Comparison of ENCODE assay signal across 8 mouse cellular contexts in genomic region chr11:120673594-120674122, GRCm38 (mm10). TPM values are rescaled to one million over a fixed set of nuclear protein-coding genes. Genes with fewer than 3 reads are reported as not detected.
A peak's percentile ranks its signal among the peaks of the same experiment; 100 is the strongest.
DNase-seq lines count a peak whose midpoint lies in the region; ATAC-seq and TF ChIP-seq lines count a peak whose summit lies in the region.

No protein-coding gene starts in this region.

- H3K4me2 ChIP-seq in limb, embryonic 14.5 days (replicated peaks; ENCODE audit: low read depth, low read length, severe bottlenecking), result peak overlapping the region; percentile 91
- H3K4me2 ChIP-seq in stomach, embryonic 14.5 days (replicated peaks; ENCODE audit: low read depth, low read length), result peak overlapping the region; percentile 90

- peak; percentile 37 for DNase-seq in adrenal gland, postnatal 10 days
- DNase-seq in adrenal gland, postnatal 25 days, result no peak
- no peak for DNase-seq in spleen, adult 2 months (ENCODE audit: low read depth in 1 of 2, low spot score in 2 of 2)
- DNase-seq in spleen, postnatal 14 days (ENCODE audit: low spot score in 2 of 2), result no peak
- no peak for DNase-seq in limb, embryonic 14.5 days (ENCODE audit: low spot score)
- no peak for DNase-seq in gastrocnemius, postnatal 25 days
- DNase-seq in cerebellum, postnatal 36 days, result no peak

- H3K4me3 ChIP-seq in spleen, adult 2 months (ENCODE audit: extremely low read depth, insufficient read depth, insufficient read length), result peak overlapping the region; percentile 81
- H3K4me3 ChIP-seq in limb, embryonic 14.5 days (replicated peaks; ENCODE audit: low read length), result peak overlapping the region; percentile 73
- peak overlapping the region; percentile 73 for H3K4me3 ChIP-seq in stomach, embryonic 14.5 days (ENCODE audit: low read depth, low read length)

- H3K27me3 ChIP-seq in spleen, adult 2 months (ENCODE audit: control insufficient read depth, insufficient read depth, low read length), result no peaks in the 10 kb centered on the region
- H3K27me3 ChIP-seq in limb, embryonic 14.5 days (ENCODE audit: control insufficient read depth, insufficient read depth, low read length), result no peaks in the 10 kb centered on the region
- H3K27me3 ChIP-seq in stomach, embryonic 14.5 days (ENCODE audit: control insufficient read depth, insufficient read depth, low read length), result no peaks in the 10 kb centered on the region

- H3K36me3 ChIP-seq in spleen, adult 2 months (ENCODE audit: control insufficient read depth, insufficient read depth, low read length), result peaks cover 3% of the 10 kb centered on the region
- H3K36me3 ChIP-seq in limb, embryonic 14.5 days (ENCODE audit: control insufficient read depth, insufficient read depth, low read length), result peaks cover 14% of the 10 kb centered on the region
- H3K36me3 ChIP-seq in stomach, embryonic 14.5 days (ENCODE audit: control insufficient read depth, insufficient read depth, low read length), result peaks cover 9% of the 10 kb centered on the region

- H3K27ac ChIP-seq in spleen, adult 2 months (ENCODE audit: insufficient read depth, low read length), result peak overlapping the region; percentile 93
- peak overlapping the region; percentile 79 for H3K27ac ChIP-seq in limb, embryonic 14.5 days (replicated peaks; ENCODE audit: low read depth, low read length)
- peak overlapping the region; percentile 76 for H3K27ac ChIP-seq in stomach, embryonic 14.5 days (ENCODE audit: low read length)

- H3K4me1 ChIP-seq in spleen, adult 2 months (ENCODE audit: control insufficient read depth, insufficient read depth, insufficient read length), result peaks cover 6% of the 10 kb centered on the region; the same call in 1 of the 2 replicates
- peaks cover 9% of the 10 kb centered on the region for H3K4me1 ChIP-seq in limb, embryonic 14.5 days (ENCODE audit: control insufficient read depth, insufficient read depth, low read length)
- H3K4me1 ChIP-seq in stomach, embryonic 14.5 days (ENCODE audit: control insufficient read depth, insufficient read depth, low read length), result 0 out of 2 replicates have a peak, but pooled peaks cover 4% of the 10 kb centered on the region

- no peak for TF ChIP-seq CTCF in spleen, adult 2 months (IDR thresholded peaks at IDR 0.05; ENCODE audit: extremely low read depth, insufficient read depth, insufficient read length, insufficient replicate concordance)

- TF ChIP-seq POLR2A in spleen, adult 2 months (IDR thresholded peaks at IDR 0.05; ENCODE audit: low read depth, low read length), result no peak
- no peak for TF ChIP-seq POLR2A in limb, embryonic 14.5 days (IDR thresholded peaks at IDR 0.05; ENCODE audit: borderline replicate concordance, extremely low read depth, insufficient read depth, insufficient read length)

- 31% methylated on average over 12 of the region's 12 CpGs for WGBS in spleen, adult 2 months
- 44% methylated on average over 12 of the region's 12 CpGs for WGBS in limb, embryonic 14.5 days
- WGBS in stomach, embryonic 14.5 days, result 31% methylated on average over 12 of the region's 12 CpGs

- peak overlapping the region; percentile 77 for H3K9ac ChIP-seq in limb, embryonic 14.5 days (ENCODE audit: low read depth, low read length, severe bottlenecking)
- peak overlapping the region; percentile 64 for H3K9ac ChIP-seq in stomach, embryonic 14.5 days (replicated peaks; ENCODE audit: low read depth, low read length)

- H3K9me3 ChIP-seq in limb, embryonic 14.5 days (ENCODE audit: control insufficient read depth, low read length), result no peaks in the 10 kb centered on the region
- no peaks in the 10 kb centered on the region for H3K9me3 ChIP-seq in stomach, embryonic 14.5 days (ENCODE audit: control insufficient read depth, low read depth, low read length)

- no peak for ATAC-seq in limb, embryonic 14.5 days (ENCODE audit: low FRiP score, low read depth)
- ATAC-seq in stomach, embryonic 14.5 days (ENCODE audit: insufficient number of reproducible peaks, insufficient read depth, low FRiP score, low read depth), result peak; percentile 0; the same call in 1 of the 2 replicates

RNA-seq across cellular contexts. Expression of gene Aspscr1, which starts 0.9 kb away (rescaled TPM):
- 10 to 100 TPM; 67.9 to 81.5 TPM for total RNA-seq in adrenal gland, postnatal 10 days (2021)
- 83.4 and 112 TPM in 2 replicates for total RNA-seq in adrenal gland, postnatal 25 days (2021)
- polyA plus RNA-seq in spleen, adult 2 months (2012; rRNA removed), result 84.5 and 89.1 TPM in 2 replicates
- polyA plus RNA-seq in limb, embryonic 14.5 days (2012; rRNA removed), result 73.9 and 88.6 TPM in 2 replicates
- polyA plus RNA-seq in limb, embryonic 14.5 days (2014; fragmentation: Nextera tagmentation; extraction: Ambion mirVana), result 96.1 and 101 TPM in 2 replicates
- 115 and 116 TPM in 2 replicates for polyA plus RNA-seq in stomach, embryonic 14.5 days (2014; fragmentation: Nextera tagmentation; extraction: Ambion mirVana)
- 10 to 100 TPM; 25.8 to 28.8 TPM for total RNA-seq in gastrocnemius, postnatal 25 days (2021)

RNA-seq across cellular contexts. Expression of gene Notum, which starts 12.7 kb away (rescaled TPM):
- total RNA-seq in adrenal gland, postnatal 10 days (2021), result 10 to 100 TPM; 12.4 to 13.3 TPM
- 9.4 and 12.1 TPM in 2 replicates for total RNA-seq in adrenal gland, postnatal 25 days (2021)
- 0.08 and 0.38 TPM in 2 replicates for polyA plus RNA-seq in spleen, adult 2 months (2012; rRNA removed)
- 12.8 and 17.7 TPM in 2 replicates for polyA plus RNA-seq in limb, embryonic 14.5 days (2012; rRNA removed)
- 4.6 and 4.7 TPM in 2 replicates for polyA plus RNA-seq in limb, embryonic 14.5 days (2014; fragmentation: Nextera tagmentation; extraction: Ambion mirVana)
- 14.0 and 14.2 TPM in 2 replicates for polyA plus RNA-seq in stomach, embryonic 14.5 days (2014; fragmentation: Nextera tagmentation; extraction: Ambion mirVana)
- total RNA-seq in gastrocnemius, postnatal 25 days (2021), result under 1 TPM in 1 of 2 experiments, not detected in 1; 0.18 TPM

RNA-seq across cellular contexts. Expression of gene Myadml2, which starts 25.7 kb away (rescaled TPM):
- 1 to 10 TPM; 3.2 to 7.6 TPM for total RNA-seq in adrenal gland, postnatal 10 days (2021)
- total RNA-seq in adrenal gland, postnatal 25 days (2021), result not detected in 2 replicates
- polyA plus RNA-seq in spleen, adult 2 months (2012; rRNA removed), result 0.83 and 1.5 TPM in 2 replicates
- polyA plus RNA-seq in limb, embryonic 14.5 days (2012; rRNA removed), result 0.22 and 0.60 TPM in 2 replicates
- 0.68 and 1.6 TPM in 2 replicates for polyA plus RNA-seq in limb, embryonic 14.5 days (2014; fragmentation: Nextera tagmentation; extraction: Ambion mirVana)
- polyA plus RNA-seq in stomach, embryonic 14.5 days (2014; fragmentation: Nextera tagmentation; extraction: Ambion mirVana), result not detected in 2 replicates
- total RNA-seq in gastrocnemius, postnatal 25 days (2021), result 100 to 1,000 TPM; 121 to 134 TPM

RNA-seq across cellular contexts. Expression of gene Pycr1, which starts 30.1 kb away (rescaled TPM):
- total RNA-seq in adrenal gland, postnatal 10 days (2021), result 1 to 10 TPM; 5.1 to 5.2 TPM
- 1.3 TPM in 2 replicates for total RNA-seq in adrenal gland, postnatal 25 days (2021)
- 7.5 and 8.7 TPM in 2 replicates for polyA plus RNA-seq in spleen, adult 2 months (2012; rRNA removed)
- polyA plus RNA-seq in limb, embryonic 14.5 days (2012; rRNA removed), result 66.4 and 78.8 TPM in 2 replicates
- 50.3 and 56.9 TPM in 2 replicates for polyA plus RNA-seq in limb, embryonic 14.5 days (2014; fragmentation: Nextera tagmentation; extraction: Ambion mirVana)
- polyA plus RNA-seq in stomach, embryonic 14.5 days (2014; fragmentation: Nextera tagmentation; extraction: Ambion mirVana), result 28.1 and 28.6 TPM in 2 replicates
- 1 to 10 TPM; 6.7 to 6.8 TPM for total RNA-seq in gastrocnemius, postnatal 25 days (2021)

RNA-seq across cellular contexts. Expression of gene Cenpx, which starts 39.9 kb away (rescaled TPM):
- 10 to 100 TPM; 47.6 to 51.3 TPM for total RNA-seq in adrenal gland, postnatal 10 days (2021)
- 52.6 and 54.2 TPM in 2 replicates for total RNA-seq in adrenal gland, postnatal 25 days (2021)
- polyA plus RNA-seq in spleen, adult 2 months (2012; rRNA removed), result 44.1 and 52.2 TPM in 2 replicates
- 101 and 107 TPM in 2 replicates for polyA plus RNA-seq in limb, embryonic 14.5 days (2012; rRNA removed)
- 159 and 161 TPM in 2 replicates for polyA plus RNA-seq in limb, embryonic 14.5 days (2014; fragmentation: Nextera tagmentation; extraction: Ambion mirVana)
- polyA plus RNA-seq in stomach, embryonic 14.5 days (2014; fragmentation: Nextera tagmentation; extraction: Ambion mirVana), result 152 and 165 TPM in 2 replicates
- 10 to 100 TPM; 25.4 to 32.7 TPM for total RNA-seq in gastrocnemius, postnatal 25 days (2021)

Comparison
In these comparisons a context has a peak if more than half of its experiments do, and no peak if none do; other contexts are left out.
1. RNA of gene Myadml2, which starts 25.7 kb away (total RNA-seq): 121 to 134 TPM in gastrocnemius, postnatal 25 days; 3.2 to 7.6 TPM in adrenal gland, postnatal 10 days and not detected in adrenal gland, postnatal 25 days; every median in the first group is over 10 times any median in the second.
2. Peak in every context shown above with its lines, with median percentiles within 50 percentile points of each other: H3K27ac ChIP-seq and H3K4me3 ChIP-seq.